Mouse (Mus musculus): ENCODE results near the gene Tcf21. TPM values are rescaled to one million over a fixed set of nuclear protein-coding genes. Genes with fewer than 3 reads are reported as not detected.

Tcf21 gene
- polyA plus RNA-seq, 1 experiment from 2014 or later: not detected

DNA sequence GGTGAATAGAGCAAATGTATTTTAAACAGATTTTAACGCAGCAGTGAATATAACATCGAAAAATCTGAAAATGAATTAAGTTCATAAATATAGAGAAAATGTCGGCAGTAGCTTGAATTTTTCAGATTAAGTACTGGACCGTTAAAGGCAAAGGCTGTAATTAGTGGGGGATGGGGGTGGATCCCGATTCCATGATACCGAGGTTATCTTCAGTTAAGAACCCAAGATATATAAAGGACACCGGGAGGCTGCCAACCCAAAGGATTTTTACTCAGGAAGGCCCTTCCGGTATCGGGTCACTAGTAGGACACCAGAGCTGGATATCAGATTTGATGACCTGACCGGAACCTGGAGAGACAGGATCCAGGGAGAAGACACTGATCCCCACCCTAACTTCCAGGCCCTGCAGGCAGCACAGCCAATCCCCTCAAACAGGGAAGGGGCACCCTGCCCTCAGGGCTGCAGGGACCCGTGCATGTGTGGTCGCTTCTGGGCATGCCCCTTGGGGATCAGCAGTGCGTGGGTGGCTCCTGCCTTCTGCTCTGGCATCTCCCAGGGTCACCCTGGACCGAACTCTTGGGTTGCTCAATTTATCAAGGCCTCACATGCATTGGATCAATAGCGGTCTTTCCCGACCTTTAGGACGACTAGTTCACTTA is 22.9 kb upstream of the Tcf21 start:
- no peak overlapping the region for H3K27ac ChIP-seq (ENCODE audit: low read depth, low read length)
- no peaks in the 10 kb centered on the region for H3K9me3 ChIP-seq (ENCODE audit: control insufficient read depth, low read length)
- H3K4me1 ChIP-seq (ENCODE audit: control insufficient read depth, insufficient read depth, low read length): no peaks in the 10 kb centered on the region
- 6% methylated on average over 17 of the region's 17 CpGs for WGBS
- H3K4me3 ChIP-seq (ENCODE audit: low read depth, low read length): no peak overlapping the region
- H3K4me2 ChIP-seq (ENCODE audit: low read depth, low read length): no peak overlapping the region
- peak; percentile 41; the same call in 1 of the 2 replicates for ATAC-seq (ENCODE audit: low read depth)
- H3K27me3 ChIP-seq (ENCODE audit: control insufficient read depth, insufficient read depth, low read length): peaks cover 29% of the 10 kb centered on the region
- no peak overlapping the region for H3K9ac ChIP-seq (replicated peaks; ENCODE audit: low read depth, low read length)
- no peaks in the 10 kb centered on the region for H3K36me3 ChIP-seq (ENCODE audit: control insufficient read depth, insufficient read depth, low read length)

DNA sequence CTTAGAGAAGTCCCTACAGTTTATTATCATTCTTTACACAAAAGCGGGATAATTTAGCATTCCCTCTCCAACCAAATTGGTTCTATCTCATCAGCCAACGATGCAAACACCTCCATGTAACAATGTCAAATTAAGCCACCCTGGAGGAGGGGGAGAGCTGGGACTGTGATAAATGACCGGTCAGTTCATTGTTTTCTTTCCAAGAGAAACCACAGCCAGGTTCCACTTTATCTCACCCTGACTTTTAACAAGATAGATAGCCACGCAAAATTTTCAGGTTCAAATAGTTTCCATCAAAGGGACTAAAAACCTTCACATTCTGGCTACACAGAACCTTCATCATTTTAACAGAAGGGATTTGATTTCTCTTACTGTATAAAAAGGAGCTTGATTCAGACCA is 22.1 kb upstream of the Tcf21 start:
- no peak overlapping the region for H3K27ac ChIP-seq (ENCODE audit: low read depth, low read length)
- H3K9ac ChIP-seq (replicated peaks; ENCODE audit: low read depth, low read length): no peak overlapping the region
- H3K4me1 ChIP-seq (ENCODE audit: control insufficient read depth, insufficient read depth, low read length): no peaks in the 10 kb centered on the region
- no peak overlapping the region for H3K4me2 ChIP-seq (ENCODE audit: low read depth, low read length)
- peaks cover 34% of the 10 kb centered on the region for H3K27me3 ChIP-seq (ENCODE audit: control insufficient read depth, insufficient read depth, low read length)
- WGBS: 8% methylated on average over 4 of the region's 4 CpGs
- H3K9me3 ChIP-seq (ENCODE audit: control insufficient read depth, low read length): no peaks in the 10 kb centered on the region
- no peaks in the 10 kb centered on the region for H3K36me3 ChIP-seq (ENCODE audit: control insufficient read depth, insufficient read depth, low read length)
- ATAC-seq (ENCODE audit: low read depth): no peak
- no peak overlapping the region for H3K4me3 ChIP-seq (ENCODE audit: low read depth, low read length)

GRCm38 (mm10) chr10:22826244-22826643 is 6.3 kb upstream of the Tcf21 start:
- no peak for ATAC-seq (ENCODE audit: low read depth)
- Histone ChIP-seq H3K36me3 (ENCODE audit: control insufficient read depth, insufficient read depth, low read length) (no peaks in the 10 kb centered on the region), H3K27me3 (ENCODE audit: control insufficient read depth, insufficient read depth, low read length) (peaks cover 25% of the 10 kb centered on the region), H3K4me1 (ENCODE audit: control insufficient read depth, insufficient read depth, low read length) (no peaks in the 10 kb centered on the region), H3K27ac (ENCODE audit: low read depth, low read length) (no peak overlapping the region), H3K9ac (replicated peaks; ENCODE audit: low read depth, low read length) (no peak overlapping the region), H3K4me3 (ENCODE audit: low read depth, low read length) (no peak overlapping the region), H3K9me3 (ENCODE audit: control insufficient read depth, low read length) (no peaks in the 10 kb centered on the region), H3K4me2 (ENCODE audit: low read depth, low read length) (no peak overlapping the region)
- WGBS: 88% methylated on average over 2 of the region's 2 CpGs

DNA sequence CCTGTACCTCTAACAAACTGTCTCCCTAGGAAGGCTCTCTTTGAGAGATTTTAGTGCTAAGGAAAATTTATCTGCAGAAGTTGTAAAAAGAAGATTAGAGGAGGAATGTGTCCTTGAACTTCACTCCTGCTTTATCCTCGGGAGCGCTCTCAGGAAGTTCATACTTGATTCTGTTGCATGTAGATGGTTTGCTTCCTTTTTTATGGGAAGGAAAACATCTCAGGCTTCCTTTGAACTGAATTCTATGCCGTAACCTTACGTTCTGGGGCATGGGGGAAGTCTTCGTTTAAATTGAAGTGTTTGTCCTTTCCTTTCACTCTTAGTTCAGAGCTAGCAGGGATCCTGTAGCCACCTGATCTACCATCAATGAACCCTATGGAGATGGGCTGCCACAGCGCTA is 2.9 kb upstream of the Tcf21 start:
- Histone ChIP-seq H3K36me3 (ENCODE audit: control insufficient read depth, insufficient read depth, low read length) (no peaks in the 10 kb centered on the region), H3K4me2 (ENCODE audit: low read depth, low read length) (no peak overlapping the region), H3K27me3 (ENCODE audit: control insufficient read depth, insufficient read depth, low read length) (peaks cover 49% of the 10 kb centered on the region), H3K9me3 (ENCODE audit: control insufficient read depth, low read length) (no peaks in the 10 kb centered on the region), H3K9ac (replicated peaks; ENCODE audit: low read depth, low read length) (no peak overlapping the region), H3K4me3 (ENCODE audit: low read depth, low read length) (no peak overlapping the region), H3K4me1 (ENCODE audit: control insufficient read depth, insufficient read depth, low read length) (no peaks in the 10 kb centered on the region), H3K27ac (ENCODE audit: low read depth, low read length) (no peak overlapping the region)
- 12% methylated on average over 6 of the region's 6 CpGs for WGBS
- ATAC-seq (ENCODE audit: low read depth): no peak

DNA sequence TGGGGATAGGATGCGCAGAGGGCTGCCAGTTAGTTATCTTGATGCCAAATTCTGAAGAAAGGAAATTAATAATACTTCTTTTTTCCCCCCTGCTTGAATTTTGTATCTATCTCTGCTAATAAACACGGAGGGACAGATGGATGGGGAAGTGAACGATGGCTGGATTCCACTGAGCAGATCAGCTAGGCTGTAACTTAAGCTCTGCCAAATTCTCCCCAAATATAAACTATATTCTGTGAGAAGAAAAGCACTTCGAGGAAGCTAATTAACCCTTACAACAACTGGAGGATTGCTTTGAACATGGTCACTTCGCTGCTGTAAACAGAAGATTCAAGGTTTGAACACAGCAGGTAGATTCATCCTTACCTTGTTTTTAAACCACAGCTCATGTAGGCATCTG is 2.5 kb upstream of the Tcf21 start:
- no peak for ATAC-seq (ENCODE audit: low read depth)
- H3K9ac ChIP-seq (replicated peaks; ENCODE audit: low read depth, low read length): no peak overlapping the region
- H3K4me1 ChIP-seq (ENCODE audit: control insufficient read depth, insufficient read depth, low read length): no peaks in the 10 kb centered on the region
- no peaks in the 10 kb centered on the region for H3K9me3 ChIP-seq (ENCODE audit: control insufficient read depth, low read length)
- no peak overlapping the region for H3K4me2 ChIP-seq (ENCODE audit: low read depth, low read length)
- H3K27me3 ChIP-seq (ENCODE audit: control insufficient read depth, insufficient read depth, low read length): peaks cover 53% of the 10 kb centered on the region
- H3K4me3 ChIP-seq (ENCODE audit: low read depth, low read length): no peak overlapping the region
- no peaks in the 10 kb centered on the region for H3K36me3 ChIP-seq (ENCODE audit: control insufficient read depth, insufficient read depth, low read length)
- H3K27ac ChIP-seq (ENCODE audit: low read depth, low read length): no peak overlapping the region
- 14% methylated on average over 5 of the region's 5 CpGs for WGBS

- Histone ChIP-seq H3K4me1 (ENCODE audit: control insufficient read depth, insufficient read depth, low read length) (no peaks in the 10 kb centered on the region), H3K9me3 (ENCODE audit: control insufficient read depth, low read length) (no peaks in the 10 kb centered on the region), H3K36me3 (ENCODE audit: control insufficient read depth, insufficient read depth, low read length) (no peaks in the 10 kb centered on the region), H3K4me2 (ENCODE audit: low read depth, low read length) (no peak overlapping the region), H3K9ac (replicated peaks; ENCODE audit: low read depth, low read length) (no peak overlapping the region), H3K4me3 (ENCODE audit: low read depth, low read length) (no peak overlapping the region), H3K27ac (ENCODE audit: low read depth, low read length) (no peak overlapping the region), H3K27me3 (ENCODE audit: control insufficient read depth, insufficient read depth, low read length) (peaks cover 55% of the 10 kb centered on the region)
- ATAC-seq (ENCODE audit: low read depth): no peak
- WGBS: 2% methylated on average over 5 of the region's 5 CpGs
Measured at GRCm38 (mm10) chr10:22821709-22822108, 1.7 kb upstream of the Tcf21 start.

DNA sequence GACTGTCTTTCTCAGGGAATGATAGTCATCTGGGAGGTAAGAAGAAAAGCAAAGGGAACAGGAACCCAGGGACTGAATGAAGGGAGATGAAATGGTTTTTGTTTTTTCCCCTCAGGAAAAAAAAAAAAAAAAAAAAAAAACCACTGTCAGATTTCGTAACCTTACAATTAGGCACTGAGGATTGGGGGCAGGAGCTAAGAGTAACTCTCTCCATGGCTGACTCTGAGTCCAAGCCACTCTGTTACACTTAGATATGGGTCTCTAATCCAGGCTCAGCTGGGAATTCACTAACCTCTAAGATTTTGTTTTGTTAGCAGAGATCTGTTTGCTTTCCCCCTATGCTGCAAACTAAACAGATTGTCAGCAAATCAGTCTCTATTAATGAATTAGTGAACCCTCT is 1.3 kb upstream of the Tcf21 start:
- Histone ChIP-seq H3K4me2 (ENCODE audit: low read depth, low read length) (no peak overlapping the region), H3K9me3 (ENCODE audit: control insufficient read depth, low read length) (no peaks in the 10 kb centered on the region), H3K27ac (ENCODE audit: low read depth, low read length) (no peak overlapping the region), H3K9ac (replicated peaks; ENCODE audit: low read depth, low read length) (no peak overlapping the region), H3K4me1 (ENCODE audit: control insufficient read depth, insufficient read depth, low read length) (no peaks in the 10 kb centered on the region), H3K27me3 (ENCODE audit: control insufficient read depth, insufficient read depth, low read length) (peaks cover 58% of the 10 kb centered on the region), H3K36me3 (ENCODE audit: control insufficient read depth, insufficient read depth, low read length) (no peaks in the 10 kb centered on the region), H3K4me3 (ENCODE audit: low read depth, low read length) (no peak overlapping the region)
- ATAC-seq (ENCODE audit: low read depth): no peak
- WGBS: 26% methylated on average over 1 of the region's 1 CpGs

DNA sequence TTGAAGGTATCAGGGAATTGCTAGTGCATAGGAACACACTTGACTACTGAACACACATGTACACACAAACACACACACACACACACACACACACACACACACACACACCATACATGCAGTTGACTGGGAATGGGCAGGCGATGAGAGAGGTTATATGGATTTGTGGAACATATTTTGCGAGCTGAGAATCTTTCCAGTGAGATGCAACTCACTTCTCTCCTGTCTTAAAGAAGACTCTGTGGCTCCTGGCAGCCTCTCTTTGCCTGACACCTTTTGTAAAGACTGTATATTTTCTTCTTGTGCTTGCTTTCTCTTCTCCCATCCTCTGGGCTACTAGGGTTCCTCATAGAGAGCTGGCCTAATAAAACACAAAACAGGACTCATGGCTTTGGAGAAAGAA is 867 bp upstream of the Tcf21 start:
- Histone ChIP-seq H3K4me2 (ENCODE audit: low read depth, low read length) (no peak overlapping the region), H3K9me3 (ENCODE audit: control insufficient read depth, low read length) (no peaks in the 10 kb centered on the region)
- ATAC-seq (ENCODE audit: low read depth): no peak

GRCm38 (mm10) chr10:22819239-22819870 is 619 bp downstream of the Tcf21 start:
- ATAC-seq (ENCODE audit: low read depth): peak; percentile 45; the same call in 1 of the 2 replicates
- Histone ChIP-seq H3K4me3 (ENCODE audit: low read depth, low read length) (0 out of 2 replicates have a peak overlapping the region, but pooled peaks have one; percentile 1), H3K4me1 (ENCODE audit: control insufficient read depth, insufficient read depth, low read length) (no peaks in the 10 kb centered on the region)

More for the DNA sequence above, 867 bp upstream of the Tcf21 start:
- 17% methylated on average over 2 of the region's 2 CpGs for WGBS
- Histone ChIP-seq H3K27ac (ENCODE audit: low read depth, low read length) (no peak overlapping the region), H3K4me3 (ENCODE audit: low read depth, low read length) (no peak overlapping the region), H3K36me3 (ENCODE audit: control insufficient read depth, insufficient read depth, low read length) (no peaks in the 10 kb centered on the region), H3K27me3 (ENCODE audit: control insufficient read depth, insufficient read depth, low read length) (peaks cover 61% of the 10 kb centered on the region), H3K9ac (replicated peaks; ENCODE audit: low read depth, low read length) (no peak overlapping the region), H3K4me1 (ENCODE audit: control insufficient read depth, insufficient read depth, low read length) (no peaks in the 10 kb centered on the region)

More at GRCm38 (mm10) chr10:22819239-22819870, 619 bp downstream of the Tcf21 start:
- H3K9ac ChIP-seq (replicated peaks; ENCODE audit: low read depth, low read length): no peak overlapping the region
- H3K9me3 ChIP-seq (ENCODE audit: control insufficient read depth, low read length): no peaks in the 10 kb centered on the region
- peaks cover 74% of the 10 kb centered on the region for H3K27me3 ChIP-seq (ENCODE audit: control insufficient read depth, insufficient read depth, low read length)
- no peaks in the 10 kb centered on the region for H3K36me3 ChIP-seq (ENCODE audit: control insufficient read depth, insufficient read depth, low read length)
- under 1% methylated on average over 42 of the region's 42 CpGs for WGBS
- no peak overlapping the region for H3K4me2 ChIP-seq (ENCODE audit: low read depth, low read length)
- H3K27ac ChIP-seq (ENCODE audit: low read depth, low read length): no peak overlapping the region

All from neural tube, embryonic 14.5 days (tissue).